In genomic region chr17:43229621-43230513, GRCm38 (mm10) we compare ENCODE assay signal across 9 mouse cellular contexts. TPM values are rescaled to one million over a fixed set of nuclear protein-coding genes. Genes with fewer than 3 reads are reported as not detected.
DNase-seq lines count a peak whose midpoint lies in the region; ATAC-seq and TF ChIP-seq lines count a peak whose summit lies in the region.
"Had no signal": no experiment of that assay in that cellular context is flagged by ENCODE, and none has a peak within 500 bp of the region (broad histone marks: within the 10 kb centered on the region; RNA-seq: fewer than 3 reads in every experiment).

No protein-coding gene starts in this region.

- TF ChIP-seq CTCF in heart, adult 2 months (IDR thresholded peaks at IDR 0.05), result peak; percentile 88
- peak; percentile 76 for TF ChIP-seq CTCF in kidney, adult 2 months (conservative IDR thresholded peaks at IDR 0.05; ENCODE audit: insufficient read depth, insufficient read length, low read depth, low read length)

- H3K9me3 ChIP-seq in limb, embryonic 10.5 days (replicated peaks), result no peaks in the 10 kb centered on the region
- no peaks in the 10 kb centered on the region for H3K9me3 ChIP-seq in midbrain, embryonic 15.5 days

- no peaks in the 10 kb centered on the region for H3K79me2 ChIP-seq in heart, adult 2 months (replicated peaks; ENCODE audit: control insufficient read depth, insufficient read depth, low read length)

- peak; percentile 38 for DNase-seq in ovary, adult 18-20 months (ENCODE audit: low spot score)
- DNase-seq in ovary, postnatal 10 days (ENCODE audit: low spot score), result no peak
- peak; percentile 76 for DNase-seq in embryo, embryonic 9.5 days (ENCODE audit: extremely low spot score)
- DNase-seq in heart, adult 2 months, result peak; percentile 51 to 62
- peak; percentile 90 for DNase-seq in kidney, adult 2 months
- peak; percentile 71 for DNase-seq in limb, embryonic 10.5 days (ENCODE audit: low spot score)
- peak; percentile 45 to 71 for DNase-seq in spleen, postnatal 10 days (ENCODE audit: low spot score in 2 of 2)

- H3K4me2 ChIP-seq in midbrain, embryonic 15.5 days, result peak overlapping the region; percentile 40

- intact Hi-C loops in heart, adult 2 months (cut with DNase I), result loop anchor here (1.0 to 10.0 kb wide), 4 partner anchors 158 to 355 kb away; partner anchors contain the start of genes Cd2ap and Tnfrsf21

- H3K27me3 ChIP-seq in heart, adult 2 months (ENCODE audit: control insufficient read depth, insufficient read depth, low read length), result no peaks in the 10 kb centered on the region
- no peaks in the 10 kb centered on the region for H3K27me3 ChIP-seq in kidney, adult 2 months (replicated peaks; ENCODE audit: control insufficient read depth, insufficient read depth, low read length)
- H3K27me3 ChIP-seq in limb, embryonic 10.5 days (ENCODE audit: low read depth, poor library complexity, severe bottlenecking), result no peaks in the 10 kb centered on the region
- H3K27me3 ChIP-seq in midbrain, embryonic 15.5 days (replicated peaks), result no peaks in the 10 kb centered on the region

- no peak overlapping the region for H3K4me3 ChIP-seq in heart, adult 2 months
- no peak overlapping the region for H3K4me3 ChIP-seq in kidney, adult 2 months (ENCODE audit: insufficient read depth, low read depth, low read length)
- no peak overlapping the region for H3K4me3 ChIP-seq in limb, embryonic 10.5 days
- peak overlapping the region; percentile 19; the same call in 1 of the 2 replicates for H3K4me3 ChIP-seq in midbrain, embryonic 15.5 days

- TF ChIP-seq POLR2A in heart, adult 2 months (IDR thresholded peaks at IDR 0.05; ENCODE audit: insufficient read depth, low read depth, low read length), result no peak
- no peak for TF ChIP-seq POLR2A in kidney, adult 2 months (IDR thresholded peaks at IDR 0.05; ENCODE audit: low read depth, low read length)

- peaks cover 7% of the 10 kb centered on the region for H3K4me1 ChIP-seq in heart, adult 2 months (ENCODE audit: control insufficient read depth, insufficient read depth, low read length)
- H3K4me1 ChIP-seq in kidney, adult 2 months (ENCODE audit: control insufficient read depth, insufficient read depth, low read length), result peaks cover 19% of the 10 kb centered on the region; the same call in 1 of the 2 replicates
- peaks cover 13% of the 10 kb centered on the region for H3K4me1 ChIP-seq in limb, embryonic 10.5 days
- H3K4me1 ChIP-seq in midbrain, embryonic 15.5 days, result peaks cover 6% of the 10 kb centered on the region

- no peak overlapping the region for H3K27ac ChIP-seq in heart, adult 2 months
- peak overlapping the region; percentile 84 for H3K27ac ChIP-seq in kidney, adult 2 months (ENCODE audit: insufficient read depth, low read depth, low read length)
- H3K27ac ChIP-seq in limb, embryonic 10.5 days, result no peak overlapping the region
- H3K27ac ChIP-seq in midbrain, embryonic 15.5 days, result 0 out of 2 replicates have a peak overlapping the region, but pooled peaks have one; percentile 13

- no peak overlapping the region for H3K9ac ChIP-seq in heart, adult 2 months (ENCODE audit: low read depth, low read length)
- H3K9ac ChIP-seq in midbrain, embryonic 15.5 days, result no peak overlapping the region; the same call in 1 of the 2 replicates

- no peaks in the 10 kb centered on the region for H3K36me3 ChIP-seq in heart, adult 2 months (ENCODE audit: control insufficient read depth, insufficient read depth, low read length)
- no peaks in the 10 kb centered on the region for H3K36me3 ChIP-seq in kidney, adult 2 months (ENCODE audit: control insufficient read depth, insufficient read depth, low read length)
- no peaks in the 10 kb centered on the region for H3K36me3 ChIP-seq in limb, embryonic 10.5 days
- H3K36me3 ChIP-seq in midbrain, embryonic 15.5 days (replicated peaks), result no peaks in the 10 kb centered on the region
- H3K36me3 ChIP-seq: G1E had no signal

- TF ChIP-seq EP300 in heart, adult 2 months (IDR thresholded peaks at IDR 0.05; ENCODE audit: insufficient read depth, low read depth, low read length), result peak; percentile 71

- peak; percentile 93 for ATAC-seq in midbrain, embryonic 15.5 days (replicated peaks)

- 41% methylated on average over 12 of the region's 12 CpGs for WGBS in heart, adult 2 months
- 23% methylated on average over 12 of the region's 12 CpGs for WGBS in kidney, adult 2 months
- 50% methylated on average over 12 of the region's 12 CpGs for WGBS in limb, embryonic 10.5 days
- WGBS in midbrain, embryonic 15.5 days, result 43% methylated on average over 12 of the region's 12 CpGs

RNA-seq across cellular contexts. Expression of gene Adgrf1, which starts 40.3 kb away (rescaled TPM):
- not detected for total RNA-seq in heart, adult 2 months (2021)
- polyA plus RNA-seq in heart, adult 2 months (2012; rRNA removed), result 0.02 and 0.12 TPM in 2 replicates
- polyA plus RNA-seq in kidney, adult 2 months (2012; rRNA removed), result 0.92 and 1.8 TPM in 2 replicates
- not detected in 2 replicates for polyA plus RNA-seq in limb, embryonic 10.5 days (2016; fragmentation: Nextera tagmentation; extraction: Ambion mirVana)
- polyA plus RNA-seq in midbrain, embryonic 15.5 days (2015; fragmentation: Nextera tagmentation; extraction: Ambion mirVana), result not detected in 2 replicates
- polyA plus RNA-seq: G1E had no signal

Comparison
In these comparisons a context has a peak if more than half of its experiments do, and no peak if none do; other contexts are left out.
1. H3K27ac ChIP-seq: peak in kidney, adult 2 months (single experiment) and midbrain, embryonic 15.5 days (single experiment); none in heart, adult 2 months (single experiment) and limb, embryonic 10.5 days (single experiment).